Mouse (Mus musculus) testis, adult 2 months (tissue): ENCODE data around the gene Fam192a.

Experiments
- CTCF ChIP-seq: fragments of 200-500 bp; IDR thresholded peaks from 2 replicates; pipeline ENCODE4 v1.5.1; 2012; ENCODE audit warnings: low read depth, mild to moderate bottlenecking, inconsistent platforms, low read length, moderate library complexity; ENCODE audit not compliant: control insufficient read depth, insufficient read depth, insufficient replicate concordance
- POLR2A ChIP-seq: fragments of 200-500 bp; IDR thresholded peaks from 2 replicates; pipeline ENCODE4 v1.6.1; 2012; ENCODE audit warnings: low read depth, mild to moderate bottlenecking, inconsistent platforms, low read length, moderate library complexity; ENCODE audit not compliant: control insufficient read depth

DNA sequence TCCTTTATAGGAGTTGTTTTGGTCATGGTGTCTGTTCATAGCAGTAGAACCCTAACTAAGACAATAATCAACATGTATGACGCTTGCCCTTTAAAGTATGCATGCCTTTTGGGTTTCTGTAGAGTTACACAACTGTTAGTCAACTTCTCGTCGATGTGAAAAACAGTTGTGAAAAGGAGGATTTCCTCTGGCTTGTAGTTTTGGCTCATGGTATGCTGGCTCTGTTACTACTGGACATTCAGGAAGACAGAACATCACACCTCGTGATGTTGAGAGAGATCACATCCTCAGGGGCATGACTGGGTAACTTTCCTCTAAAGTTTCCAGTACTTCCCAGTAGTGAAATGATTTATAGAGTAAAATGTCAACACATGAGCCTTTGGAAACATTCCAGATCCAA lies 71.2 kb downstream of the Fam192a start:
- no peak for TF ChIP-seq CTCF
- no peak for TF ChIP-seq POLR2A
